Mouse (Mus musculus) ES-E14 (cell line): ENCODE results near the gene Tmem117. TPM values are rescaled to one million over a fixed set of nuclear protein-coding genes. Genes with fewer than 3 reads are reported as not detected.
A peak's percentile ranks its signal among the peaks of the same experiment; 100 is the strongest.

Experiments
- DNase-seq: peaks from one replicate; pipeline ENCODE4 v3.0.0-alpha.2; 2013; ENCODE audit warnings: low read depth, low spot score
- H3K27ac ChIP-seq: 2 replicates; pipeline ENCODE4 v1.5.1; 2012; ENCODE audit warnings: low read depth, mild to moderate bottlenecking, low read length, moderate library complexity, mixed read lengths; ENCODE audit not compliant: poor library complexity, insufficient read depth, severe bottlenecking
- H3K36me3 ChIP-seq: 2 replicates; pipeline ENCODE4 v1.6.1; 2012; ENCODE audit warnings: mild to moderate bottlenecking, low read length, moderate library complexity, mixed read lengths; ENCODE audit not compliant: control insufficient read depth, poor library complexity, insufficient read depth, severe bottlenecking
- H3K4me1 ChIP-seq, 2 experiments: fragments of 150-350 bp in 1 of 2; sonication (generic) in 1 of 2; 2 replicates each; pipeline ENCODE4 v1.6.1; 2012; ENCODE audit warnings: low read length in 2 of 2, mild to moderate bottlenecking in 1 of 2, mixed read lengths in 1 of 2; ENCODE audit not compliant: control insufficient read depth in 2 of 2, insufficient read depth in 2 of 2, poor library complexity in 1 of 2
- H3K4me3 ChIP-seq, 2 experiments: fragments of 150-350 bp in 1 of 2; sonication (generic) in 1 of 2; 2 replicates each; pipeline ENCODE4 v1.5.1; 2012; ENCODE audit warnings: low read length in 2 of 2, low read depth in 1 of 2, mild to moderate bottlenecking in 1 of 2, mixed read lengths in 1 of 2; ENCODE audit not compliant: insufficient read depth in 1 of 2, poor library complexity in 1 of 2, severe bottlenecking in 1 of 2
- H3K9ac ChIP-seq: 2 replicates; pipeline ENCODE4 v1.6.1; 2012; ENCODE audit warnings: low read depth, mild to moderate bottlenecking, low read length, mixed read lengths; ENCODE audit not compliant: poor library complexity, insufficient read depth, severe bottlenecking
- H3K9me3 ChIP-seq: fragments of 150-350 bp; sonication (generic); 2 replicates; pipeline ENCODE4 v1.6.1; 2012; ENCODE audit warnings: low read depth, mild to moderate bottlenecking, low read length; ENCODE audit not compliant: control insufficient read depth, insufficient read depth
- CHD2 ChIP-seq: IDR thresholded peaks from 2 replicates; pipeline ENCODE4 v1.6.1; 2014; ENCODE audit warnings: mild to moderate bottlenecking, low read depth, low read length, inconsistent platforms
- HCFC1 ChIP-seq: IDR thresholded peaks from 2 replicates; pipeline ENCODE4 v1.6.1; 2012; ENCODE audit warnings: low read length, inconsistent platforms, borderline replicate concordance; ENCODE audit not compliant: insufficient read depth
- MAFK ChIP-seq: IDR thresholded peaks from 2 replicates; pipeline ENCODE4 v1.6.1; 2014; ENCODE audit warnings: mild to moderate bottlenecking, low read depth, low read length, inconsistent platforms; ENCODE audit not compliant: insufficient read depth
- ZC3H11A ChIP-seq: IDR thresholded peaks from 2 replicates; pipeline ENCODE4 v1.6.1; 2012; ENCODE audit warnings: low read depth, mild to moderate bottlenecking, inconsistent platforms, low read length, borderline replicate concordance
- ZNF384 ChIP-seq: IDR thresholded peaks from 2 replicates; pipeline ENCODE4 v1.6.1; 2012; ENCODE audit warnings: low read depth, low read length, inconsistent platforms
- in situ Hi-C, 2 experiments: fragments of 600-800 bp; cut with MboI; formaldehyde crosslinking; loops; one replicate each; pipeline ENCODE4 v1.15.1; 2025; ENCODE audit warnings: low sequenced_read_pairs in 2 of 2, inconsistent platforms in 1 of 2; ENCODE audit not compliant: unreplicated experiment in 2 of 2
- total RNA-seq: library from RNA; depleted of rRNA; stranded (reverse); fragments of 300-350 nt; gene quantifications from 2 replicates; pipeline ENCODE4 v1.2.3, GENCODE M21; 2012

The Tmem117 gene
- total RNA-seq, 1 experiment, result 0.71 TPM

DNA sequence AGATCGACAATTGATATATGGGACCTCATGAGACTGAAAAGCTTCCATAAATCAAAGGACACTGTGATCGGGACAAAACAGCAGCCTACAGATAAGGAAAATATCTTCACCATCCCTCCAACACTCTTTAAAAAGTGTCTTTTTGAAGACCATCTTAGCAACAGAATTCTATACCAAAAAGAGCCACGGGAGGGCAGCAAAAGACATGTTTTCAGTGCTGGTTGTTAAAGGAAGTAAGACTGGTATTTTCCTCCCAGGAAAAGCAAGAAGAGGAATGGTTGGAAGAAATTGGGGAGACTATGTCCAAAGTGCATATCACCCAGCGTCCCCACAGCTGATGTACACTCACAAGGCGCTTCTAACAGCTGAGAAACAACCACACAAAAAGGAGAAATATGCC, 93.7 kb downstream of the Tmem117 start:
- Histone ChIP-seq H3K9me3 (no peaks in the 10 kb centered on the region), H3K36me3 (no peaks in the 10 kb centered on the region), H3K9ac (no peak overlapping the region), H3K4me1 (0 out of 4 replicates have a peak, but pooled peaks cover 0 to 2% of the 10 kb centered on the region in 2 experiments), H3K4me3 (no peak overlapping the region), H3K27ac (no peak overlapping the region)
- in situ Hi-C loops, result no loop called here
- no peak for TF ChIP-seq CHD2
- TF ChIP-seq MAFK, result no peak
- peak; percentile 53; the same call in 1 of the 2 replicates for TF ChIP-seq ZC3H11A
- no peak for TF ChIP-seq ZNF384
- DNase-seq, result peak; percentile 56

DNA sequence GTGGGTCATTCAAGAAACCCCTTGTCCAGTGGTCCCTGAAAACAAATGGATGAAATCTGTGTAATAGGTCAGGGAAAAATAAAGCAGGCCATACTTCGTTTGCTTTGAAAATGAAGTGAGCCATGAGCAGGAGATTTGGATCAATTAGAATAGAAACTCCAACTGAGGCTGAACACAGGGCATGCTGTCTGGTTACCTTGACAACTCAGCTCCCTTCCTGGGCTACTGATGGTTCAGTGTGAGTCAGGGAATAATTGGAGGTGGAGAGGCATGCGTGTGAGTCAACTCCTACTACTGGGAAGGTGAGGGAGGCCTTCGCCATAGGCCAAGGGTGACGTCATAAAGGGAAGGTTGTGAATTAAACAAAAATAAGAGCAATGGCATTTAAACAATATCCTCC, 103.1 kb downstream of the Tmem117 start:
- TF ChIP-seq HCFC1, result no peak
- no peak for TF ChIP-seq CHD2
- no peak for TF ChIP-seq ZC3H11A
- no peak for TF ChIP-seq ZNF384
- H3K36me3 ChIP-seq, result no peaks in the 10 kb centered on the region
- no peak overlapping the region for H3K27ac ChIP-seq
- DNase-seq, result no peak
- no peak overlapping the region for H3K9ac ChIP-seq
- H3K9me3 ChIP-seq, result no peaks in the 10 kb centered on the region
- in situ Hi-C loops, result no loop called here
- H3K4me1 ChIP-seq, result no peaks in the 10 kb centered on the region
- no peak overlapping the region for H3K4me3 ChIP-seq

DNA sequence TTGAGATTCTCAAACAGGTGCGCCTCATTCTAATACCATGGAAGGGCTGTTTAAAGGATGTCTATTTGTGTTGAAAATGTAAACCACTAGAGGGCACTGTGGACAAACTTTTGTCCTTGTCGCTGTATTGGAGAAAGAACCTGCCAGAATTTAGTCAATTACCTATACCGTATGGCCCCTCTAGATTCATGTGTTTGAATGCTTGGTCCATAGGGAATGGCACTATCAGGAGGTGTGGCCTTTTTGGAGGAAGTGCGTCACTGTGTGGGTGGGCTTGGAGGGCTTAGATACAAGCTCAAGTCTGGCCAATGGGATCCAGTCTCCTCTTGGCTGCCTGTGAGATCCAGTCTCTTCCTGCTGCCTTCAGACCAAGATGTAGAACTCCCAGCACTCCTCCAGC, 140.2 kb downstream of the Tmem117 start:
- no peak overlapping the region for H3K4me3 ChIP-seq
- DNase-seq, result peak; percentile 55
- TF ChIP-seq ZC3H11A, result peak; percentile 70
- no peak for TF ChIP-seq HCFC1
- in situ Hi-C loops, result no loop called here
- no peaks in the 10 kb centered on the region for H3K9me3 ChIP-seq
- H3K27ac ChIP-seq, result no peak overlapping the region
- H3K9ac ChIP-seq, result no peak overlapping the region
- no peaks in the 10 kb centered on the region for H3K36me3 ChIP-seq
- H3K4me1 ChIP-seq, result no peaks in the 10 kb centered on the region

DNA sequence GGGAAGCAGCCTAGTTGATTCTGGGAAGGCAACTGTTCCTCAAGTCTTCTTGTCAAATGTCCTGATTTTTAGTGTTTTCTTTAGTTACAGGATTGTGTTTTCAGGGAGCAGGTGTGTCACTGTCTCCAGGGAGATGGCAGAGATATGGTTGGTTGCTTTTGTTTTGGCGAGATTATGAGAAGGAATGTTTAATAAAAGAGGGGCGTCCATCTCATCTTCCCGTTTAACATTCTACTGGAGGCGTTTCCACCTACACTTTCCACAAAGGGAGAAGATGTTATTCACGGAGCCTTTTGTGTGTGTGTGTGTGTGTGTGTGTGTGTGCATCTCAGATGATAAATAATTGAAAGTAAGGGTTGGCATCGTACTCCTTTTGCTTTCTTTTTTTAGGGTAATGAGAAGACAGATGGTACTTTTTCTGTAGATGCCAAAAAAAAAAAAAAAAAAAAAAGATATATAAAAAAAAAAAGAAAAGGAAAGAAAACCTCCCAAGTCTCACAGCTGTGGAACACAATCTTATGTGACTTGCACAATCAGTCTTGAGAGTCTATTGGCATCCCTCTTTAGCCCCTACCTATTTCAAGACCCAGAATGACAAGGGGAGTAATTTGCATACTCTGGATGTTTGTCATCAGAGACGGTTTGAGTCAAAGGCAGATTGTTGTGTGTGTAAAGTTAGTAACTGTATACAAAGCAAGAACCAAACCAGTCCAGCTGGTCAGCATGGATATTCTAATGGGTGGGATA, 142.0 kb downstream of the Tmem117 start:
- in situ Hi-C loops, result no loop called here
- no peaks in the 10 kb centered on the region for H3K9me3 ChIP-seq
- no peak for TF ChIP-seq ZNF384
- H3K9ac ChIP-seq, result no peak overlapping the region
- no peak overlapping the region for H3K27ac ChIP-seq
- no peaks in the 10 kb centered on the region for H3K4me1 ChIP-seq
- no peak overlapping the region for H3K4me3 ChIP-seq
- no peak for DNase-seq
- no peaks in the 10 kb centered on the region for H3K36me3 ChIP-seq

DNA sequence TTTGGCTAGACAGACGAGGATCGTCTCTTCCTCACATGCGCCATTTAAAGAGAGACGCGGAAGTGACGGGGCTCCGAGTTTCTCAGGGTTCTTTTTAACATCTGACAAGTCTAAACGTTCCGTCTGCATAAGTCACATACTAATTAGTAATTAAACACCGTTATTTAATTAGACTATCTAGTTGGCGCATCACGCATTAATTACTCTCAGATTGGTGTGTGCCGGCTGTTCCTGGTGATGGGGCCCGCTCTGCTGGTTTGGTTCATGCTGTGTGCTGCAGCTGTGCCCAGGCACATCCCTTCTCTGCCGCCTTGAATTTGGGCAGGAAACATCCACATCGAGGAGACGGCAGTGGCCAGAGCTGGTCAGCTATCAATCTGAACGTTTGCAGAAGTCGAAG, 142.7 kb downstream of the Tmem117 start:
- Histone ChIP-seq H3K4me3 (no peak overlapping the region), H3K27ac (no peak overlapping the region), H3K36me3 (no peaks in the 10 kb centered on the region), H3K4me1 (no peaks in the 10 kb centered on the region), H3K9me3 (no peaks in the 10 kb centered on the region), H3K9ac (no peak overlapping the region)
- no peak for TF ChIP-seq HCFC1
- TF ChIP-seq MAFK, result no peak
- TF ChIP-seq ZC3H11A, result no peak
- TF ChIP-seq CHD2, result no peak
- TF ChIP-seq ZNF384, result no peak
- in situ Hi-C loops, result no loop called here
- no peak for DNase-seq
